Mouse (Mus musculus): ENCODE results near the gene Dnase2b.

DNA sequence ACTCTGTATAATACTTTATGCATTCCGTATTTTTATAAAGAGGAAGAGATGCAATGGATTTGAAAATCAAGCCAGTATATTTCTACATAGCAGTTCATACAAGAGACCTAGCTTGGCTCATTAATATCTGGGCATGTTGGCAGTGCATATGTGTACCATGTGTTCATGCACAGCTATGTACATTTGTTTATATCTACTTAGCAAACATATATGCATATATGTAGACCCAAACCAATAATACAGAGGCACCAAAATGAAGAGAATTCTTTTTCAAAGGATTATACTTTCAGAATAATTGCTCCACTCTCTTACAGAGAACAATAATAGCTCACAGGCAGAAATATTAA is 50.4 kb downstream of the Dnase2b start:
- TF ChIP-seq EP300 (IDR thresholded peaks at IDR 0.05; ENCODE audit: low read depth) (no peak), CTCF (IDR thresholded peaks at IDR 0.05; ENCODE audit: low read depth) (no peak)

Data from liver, postnatal 0 days (tissue).